Mouse (Mus musculus) kidney, adult 18-20 months (tissue): ENCODE results near the gene Prpf38a.

ENCODE experiments used
- DNase-seq: peaks from one replicate; pipeline ENCODE4 v3.0.0; 2021

The Prpf38a gene

GRCm38 (mm10) chr4:108578840-108579742, at the start of gene Prpf38a, which contains the start of gene Orc1:
Prpf38a (minus strand) TSS chr4:108579336.
Orc1 (plus strand) TSS chr4:108579423.
- peak; percentile 99 for DNase-seq

GRCm38 (mm10) chr4:108627066-108627465, 47.9 kb upstream of the Prpf38a start:
- DNase-seq, result no peak

- DNase-seq, result no peak
Observed at GRCm38 (mm10) chr4:108621504-108621903, 42.4 kb upstream of the Prpf38a start.

GRCm38 (mm10) chr4:108620536-108620935, 41.4 kb upstream of the Prpf38a start:
- DNase-seq, result no peak

- peak; percentile 91 for DNase-seq
Observed at GRCm38 (mm10) chr4:108619587-108620341, 40.6 kb upstream of the Prpf38a start, which contains the start of gene Cc2d1b. Cc2d1b (plus strand) TSS chr4:108619940.

GRCm38 (mm10) chr4:108619165-108619564, 40.0 kb upstream of the Prpf38a start:
- DNase-seq, result no peak

- DNase-seq, result no peak
Observed at GRCm38 (mm10) chr4:108618586-108618985, 39.5 kb upstream of the Prpf38a start.

GRCm38 (mm10) chr4:108610935-108611334, 31.8 kb upstream of the Prpf38a start:
- no peak for DNase-seq

GRCm38 (mm10) chr4:108608651-108609050, 29.5 kb upstream of the Prpf38a start:
- no peak for DNase-seq

GRCm38 (mm10) chr4:108601870-108602269, 22.7 kb upstream of the Prpf38a start:
- no peak for DNase-seq

GRCm38 (mm10) chr4:108598306-108598705, 19.2 kb upstream of the Prpf38a start:
- DNase-seq, result no peak

GRCm38 (mm10) chr4:108595785-108596184, 16.6 kb upstream of the Prpf38a start:
- DNase-seq, result no peak

GRCm38 (mm10) chr4:108593376-108593775, 14.2 kb upstream of the Prpf38a start:
- DNase-seq, result no peak

GRCm38 (mm10) chr4:108579743-108580411, 741 bp upstream of the Prpf38a start:
- DNase-seq, result no peak

- DNase-seq, result no peak
Observed at GRCm38 (mm10) chr4:108572644-108573043, 6.5 kb downstream of the Prpf38a start.

GRCm38 (mm10) chr4:108565026-108565425, 14.1 kb downstream of the Prpf38a start:
- DNase-seq, result no peak

GRCm38 (mm10) chr4:108539701-108540100, 39.4 kb downstream of the Prpf38a start:
- DNase-seq, result no peak
